Mouse (Mus musculus) intestine, postnatal 0 days (tissue): Measurements from ENCODE around the gene Cpeb3. TPM values are rescaled to one million over a fixed set of nuclear protein-coding genes. Genes with fewer than 3 reads are reported as not detected.

Experiments used
- ATAC-seq: fragments of 200-750 bp; cut with Nextera tagmentation; 2 replicates; pipeline ENCODE4 v1.8.0; 2017; ENCODE audit warnings: mild to moderate bottlenecking, moderate TSS enrichment, moderate library complexity
- H3K27ac ChIP-seq: fragments of 300-500 bp; sonication (generic); 2 replicates; pipeline ENCODE4 v1.5.1; 2014; ENCODE audit warnings: mild to moderate bottlenecking, low read depth, low read length, moderate library complexity
- H3K27me3 ChIP-seq: fragments of 300-500 bp; sonication (generic); replicated peaks from 2 replicates; pipeline ENCODE4 v1.6.1; 2014; ENCODE audit warnings: low read length, mixed read lengths; ENCODE audit not compliant: control insufficient read depth, insufficient read depth
- H3K36me3 ChIP-seq: fragments of 300-500 bp; sonication (generic); 2 replicates; pipeline ENCODE4 v1.6.1; 2014; ENCODE audit warnings: mild to moderate bottlenecking, moderate library complexity; ENCODE audit not compliant: control insufficient read depth, insufficient read depth
- H3K4me1 ChIP-seq: fragments of 300-500 bp; sonication (generic); replicated peaks from 2 replicates; pipeline ENCODE4 v1.6.1; 2014; ENCODE audit warnings: antibody characterized with exemption, low read length, mixed read lengths; ENCODE audit not compliant: control insufficient read depth, insufficient read depth
- H3K4me2 ChIP-seq: fragments of 300-500 bp; sonication (generic); replicated peaks from 2 replicates; pipeline ENCODE4 v1.6.1; 2014; ENCODE audit warnings: low read depth, mild to moderate bottlenecking, moderate library complexity
- H3K4me3 ChIP-seq: fragments of 300-500 bp; sonication (generic); 2 replicates; pipeline ENCODE4 v1.5.1; 2014; ENCODE audit warnings: low read depth, low read length
- H3K9ac ChIP-seq: fragments of 300-500 bp; sonication (generic); 2 replicates; pipeline ENCODE4 v1.6.1; 2014; ENCODE audit warnings: mild to moderate bottlenecking, low read depth, low read length
- H3K9me3 ChIP-seq: fragments of 300-500 bp; sonication (generic); 2 replicates; pipeline ENCODE4 v1.6.1; 2016; ENCODE audit warnings: mixed run types; ENCODE audit not compliant: control insufficient read depth
- CTCF ChIP-seq: sonication (generic); IDR thresholded peaks from 2 replicates; pipeline ENCODE4 v1.5.1; 2016; ENCODE audit warnings: low read depth, mild to moderate bottlenecking, control low read depth, antibody characterized with exemption, moderate library complexity
- WGBS: fragments of 180-500 bp; shearing (Covaris S2); extraction: QIAGEN DNeasy Blood & Tissue Kit; methylation state at CpG from one replicate; pipeline ENCODE4 v1.1.7; 2014; 5-methylcytosine and 5-hydroxymethylcytosine counted together
- polyA plus RNA-seq: library from polyadenylated mRNA; unstranded; fragments of >200 nt; fragmentation: Nextera tagmentation; extraction: Ambion mirVana; gene quantifications from 2 replicates; pipeline ENCODE4 v1.2.1, GENCODE M21; 2015

Gene Cpeb3
- polyA plus RNA-seq, 1 experiment from 2014 or later: 1.6 TPM

GRCm38 (mm10) chr19:37225197-37225862 is 16.9 kb upstream of the Cpeb3 start:
- H3K27me3 ChIP-seq: no peaks in the 10 kb centered on the region
- H3K4me2 ChIP-seq: no peak overlapping the region
- no peaks in the 10 kb centered on the region for H3K9me3 ChIP-seq
- H3K9ac ChIP-seq: no peak overlapping the region
- ATAC-seq: no peak
- H3K4me1 ChIP-seq: no peaks in the 10 kb centered on the region
- peaks cover 18% of the 10 kb centered on the region for H3K36me3 ChIP-seq
- H3K4me3 ChIP-seq: no peak overlapping the region
- no peak for TF ChIP-seq CTCF
- WGBS: 83% methylated on average over 6 of the region's 6 CpGs
- H3K27ac ChIP-seq: no peak overlapping the region

DNA sequence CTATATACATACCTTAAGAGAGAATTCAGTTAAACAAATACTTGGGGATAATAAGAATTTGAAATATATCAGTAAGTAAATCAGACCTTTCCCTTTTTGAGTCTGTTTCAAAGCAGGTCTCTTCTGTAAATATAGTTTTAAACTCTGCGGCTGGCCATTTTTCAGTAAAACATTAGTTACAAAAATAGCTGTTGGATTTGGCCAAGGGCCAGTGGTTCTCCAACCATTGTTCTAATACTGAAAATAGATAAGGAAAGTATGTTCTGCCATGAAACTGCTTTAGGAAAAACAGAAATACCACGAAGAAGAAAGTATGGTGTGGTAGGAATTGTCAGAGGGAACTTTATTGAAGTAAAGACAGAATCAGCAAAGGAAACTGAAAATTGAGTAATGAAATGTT is 6.3 kb upstream of the Cpeb3 start:
- Histone ChIP-seq H3K9me3 (no peaks in the 10 kb centered on the region), H3K27ac (no peak overlapping the region), H3K4me1 (peaks cover under 1% of the 10 kb centered on the region; the same call in 1 of the 2 replicates), H3K4me2 (no peak overlapping the region), H3K4me3 (no peak overlapping the region), H3K36me3 (peaks cover 17% of the 10 kb centered on the region), H3K9ac (no peak overlapping the region), H3K27me3 (no peaks in the 10 kb centered on the region)
- ATAC-seq: no peak
- 65% methylated on average over 2 of the region's 2 CpGs for WGBS
- no peak for TF ChIP-seq CTCF

GRCm38 (mm10) chr19:37211416-37211815 is 3.0 kb upstream of the Cpeb3 start:
- no peak for ATAC-seq
- Histone ChIP-seq H3K27ac (no peak overlapping the region), H3K4me1 (peaks cover 11% of the 10 kb centered on the region), H3K4me2 (no peak overlapping the region), H3K9ac (no peak overlapping the region), H3K27me3 (no peaks in the 10 kb centered on the region), H3K4me3 (no peak overlapping the region), H3K36me3 (peaks cover 6% of the 10 kb centered on the region; the same call in 1 of the 2 replicates), H3K9me3 (no peaks in the 10 kb centered on the region)
- no peak for TF ChIP-seq CTCF
- 92% methylated on average over 3 of the region's 3 CpGs for WGBS

GRCm38 (mm10) chr19:37210457-37210856 is 2.1 kb upstream of the Cpeb3 start:
- Histone ChIP-seq H3K27ac (no peak overlapping the region), H3K4me2 (no peak overlapping the region), H3K36me3 (peaks cover 6% of the 10 kb centered on the region; the same call in 1 of the 2 replicates), H3K4me1 (peaks cover 11% of the 10 kb centered on the region), H3K9me3 (no peaks in the 10 kb centered on the region), H3K4me3 (no peak overlapping the region), H3K9ac (no peak overlapping the region), H3K27me3 (no peaks in the 10 kb centered on the region)
- WGBS: 96% methylated on average over 4 of the region's 4 CpGs
- no peak for ATAC-seq
- TF ChIP-seq CTCF: no peak

- peak; percentile 49 for TF ChIP-seq CTCF
- Histone ChIP-seq H3K27me3 (no peaks in the 10 kb centered on the region), H3K9ac (no peak overlapping the region), H3K4me1 (peaks cover 11% of the 10 kb centered on the region), H3K36me3 (peaks cover 6% of the 10 kb centered on the region; the same call in 1 of the 2 replicates), H3K27ac (no peak overlapping the region), H3K9me3 (no peaks in the 10 kb centered on the region), H3K4me3 (no peak overlapping the region), H3K4me2 (no peak overlapping the region; the same call in 1 of the 2 replicates)
- WGBS: 78% methylated on average over 8 of the region's 8 CpGs
- ATAC-seq: no peak
Observed at GRCm38 (mm10) chr19:37209467-37210128, 1.2 kb upstream of the Cpeb3 start.

DNA sequence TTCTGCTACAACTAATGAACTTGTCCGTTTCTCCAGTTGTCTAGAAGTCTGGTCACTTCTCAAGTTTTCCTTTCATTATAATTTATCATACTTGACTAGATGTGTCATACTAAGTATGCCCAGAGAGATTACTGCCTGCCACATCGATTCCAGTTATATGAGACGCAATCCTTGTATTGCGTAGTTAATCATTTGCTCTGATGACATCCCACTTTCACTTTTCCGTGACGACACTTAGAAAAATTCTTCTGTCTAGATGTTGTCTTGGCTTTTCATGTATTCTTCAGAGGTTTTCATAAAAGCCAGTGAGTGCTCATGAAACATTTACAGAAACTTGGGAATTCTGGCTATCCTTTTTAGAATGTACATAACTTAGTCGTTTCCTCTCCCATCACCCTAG is 585 bp upstream of the Cpeb3 start:
- WGBS: 35% methylated on average over 7 of the region's 7 CpGs
- peak overlapping the region; percentile 94 for H3K4me3 ChIP-seq
- peaks cover 6% of the 10 kb centered on the region; the same call in 1 of the 2 replicates for H3K36me3 ChIP-seq
- no peak for TF ChIP-seq CTCF
- H3K4me2 ChIP-seq: peak overlapping the region; percentile 98
- no peaks in the 10 kb centered on the region for H3K27me3 ChIP-seq
- H3K27ac ChIP-seq: peak overlapping the region; percentile 50; the same call in 1 of the 2 replicates
- H3K4me1 ChIP-seq: peaks cover 11% of the 10 kb centered on the region
- no peak; the same call in 1 of the 2 replicates for ATAC-seq
- H3K9me3 ChIP-seq: no peaks in the 10 kb centered on the region
- no peak overlapping the region for H3K9ac ChIP-seq
